Mouse (Mus musculus): ENCODE measurements around the gene Mylk. TPM values are rescaled to one million over a fixed set of nuclear protein-coding genes. Genes with fewer than 3 reads are reported as not detected.

Gene Mylk
- polyA plus RNA-seq, 1 experiment = not detected

- Histone ChIP-seq H3K9me3 (ENCODE audit: control insufficient read depth, low read length) (no peaks in the 10 kb centered on the region), H3K4me3 (replicated peaks) (no peak overlapping the region), H3K36me3 (ENCODE audit: control insufficient read depth) (peaks cover 40% of the 10 kb centered on the region), H3K4me1 (ENCODE audit: control insufficient read depth) (peaks cover 3% of the 10 kb centered on the region; the same call in 1 of the 2 replicates), H3K27me3 (ENCODE audit: control insufficient read depth) (no peaks in the 10 kb centered on the region)
- TF ChIP-seq TAL1 (IDR thresholded peaks at IDR 0.05; ENCODE audit: low read length) = no peak
- no peak for TF ChIP-seq GATA1 (IDR thresholded peaks at IDR 0.05; ENCODE audit: low read length)
These were observed 290.0 kb downstream of the Mylk start for GRCm38 (mm10) chr16:35034971-35035370.

- H3K36me3 ChIP-seq (ENCODE audit: control insufficient read depth) = peaks cover 42% of the 10 kb centered on the region
These were observed 291.7 kb downstream of the Mylk start for GRCm38 (mm10) chr16:35036754-35037153.

DNA sequence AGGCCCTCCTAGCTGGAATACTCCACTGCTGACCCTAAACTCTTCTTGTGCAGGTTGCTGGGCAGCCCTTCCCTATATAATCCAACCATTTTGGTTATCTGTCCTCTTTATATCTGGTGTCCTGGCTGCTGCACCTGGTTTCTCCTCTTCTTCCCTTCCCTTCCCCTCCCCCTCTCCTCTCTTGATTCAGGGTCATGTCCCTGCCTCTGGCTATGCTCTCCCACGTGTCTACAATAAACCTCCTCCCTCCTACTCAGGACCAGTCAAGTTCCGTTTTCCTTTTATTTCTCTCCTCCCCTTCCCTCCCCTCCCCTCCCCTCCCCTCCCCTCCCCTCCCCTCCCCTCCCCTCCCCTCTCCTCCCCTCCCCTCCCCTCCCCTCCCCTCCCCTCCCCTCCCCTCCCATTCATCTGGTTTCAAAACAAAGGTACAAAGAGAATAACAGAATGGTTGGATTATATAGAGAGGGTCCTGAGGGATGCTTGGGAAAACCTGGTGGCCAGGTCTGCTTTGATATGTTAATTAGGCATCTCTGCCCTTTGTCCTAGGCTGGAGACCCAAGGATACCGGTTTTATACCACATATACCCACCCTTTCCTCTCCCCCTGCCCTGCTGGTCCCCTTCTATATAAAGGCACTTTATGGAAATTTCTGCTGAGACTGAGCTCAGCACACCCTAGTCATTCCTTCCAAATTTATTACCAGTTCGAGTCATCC is 293.5 kb downstream of the Mylk start:
- Histone ChIP-seq H3K4me3 (replicated peaks) (no peak overlapping the region), H3K36me3 (ENCODE audit: control insufficient read depth) (peaks cover 35% of the 10 kb centered on the region), H3K9me3 (ENCODE audit: control insufficient read depth, low read length) (no peaks in the 10 kb centered on the region), H3K4me1 (ENCODE audit: control insufficient read depth) (peaks cover 3% of the 10 kb centered on the region; the same call in 1 of the 2 replicates), H3K27me3 (ENCODE audit: control insufficient read depth) (no peaks in the 10 kb centered on the region)
- TF ChIP-seq GATA1 (IDR thresholded peaks at IDR 0.05; ENCODE audit: low read length) (no peak), TAL1 (IDR thresholded peaks at IDR 0.05; ENCODE audit: low read length) (no peak)

More at GRCm38 (mm10) chr16:35036754-35037153, 291.7 kb downstream of the Mylk start:
- no peak overlapping the region for H3K4me3 ChIP-seq (replicated peaks)
- H3K4me1 ChIP-seq (ENCODE audit: control insufficient read depth) = peaks cover 3% of the 10 kb centered on the region; the same call in 1 of the 2 replicates
- no peaks in the 10 kb centered on the region for H3K9me3 ChIP-seq (ENCODE audit: control insufficient read depth, low read length)
- TF ChIP-seq GATA1 (IDR thresholded peaks at IDR 0.05; ENCODE audit: low read length) = no peak
- TF ChIP-seq TAL1 (IDR thresholded peaks at IDR 0.05; ENCODE audit: low read length) = no peak
- no peaks in the 10 kb centered on the region for H3K27me3 ChIP-seq (ENCODE audit: control insufficient read depth)

GRCm38 (mm10) chr16:35040154-35040553 is 295.1 kb downstream of the Mylk start:
- Histone ChIP-seq H3K9me3 (ENCODE audit: control insufficient read depth, low read length) (no peaks in the 10 kb centered on the region), H3K4me1 (ENCODE audit: control insufficient read depth) (peaks cover 3% of the 10 kb centered on the region; the same call in 1 of the 2 replicates), H3K36me3 (ENCODE audit: control insufficient read depth) (peaks cover 38% of the 10 kb centered on the region), H3K4me3 (replicated peaks) (no peak overlapping the region), H3K27me3 (ENCODE audit: control insufficient read depth) (no peaks in the 10 kb centered on the region)
- TF ChIP-seq GATA1 (IDR thresholded peaks at IDR 0.05; ENCODE audit: low read length) = no peak
- TF ChIP-seq TAL1 (IDR thresholded peaks at IDR 0.05; ENCODE audit: low read length) = no peak

- TF ChIP-seq TAL1 (IDR thresholded peaks at IDR 0.05; ENCODE audit: low read length) = no peak
- TF ChIP-seq GATA1 (IDR thresholded peaks at IDR 0.05; ENCODE audit: low read length) = no peak
- Histone ChIP-seq H3K9me3 (ENCODE audit: control insufficient read depth, low read length) (no peaks in the 10 kb centered on the region), H3K27me3 (ENCODE audit: control insufficient read depth) (no peaks in the 10 kb centered on the region), H3K36me3 (ENCODE audit: control insufficient read depth) (peaks cover 37% of the 10 kb centered on the region), H3K4me1 (ENCODE audit: control insufficient read depth) (peaks cover 3% of the 10 kb centered on the region; the same call in 1 of the 2 replicates), H3K4me3 (replicated peaks) (no peak overlapping the region)
These were observed 296.0 kb downstream of the Mylk start for GRCm38 (mm10) chr16:35041001-35041400.

- H3K4me1 ChIP-seq (ENCODE audit: control insufficient read depth) = peaks cover 13% of the 10 kb centered on the region
- no peaks in the 10 kb centered on the region for H3K9me3 ChIP-seq (ENCODE audit: control insufficient read depth, low read length)
- H3K36me3 ChIP-seq (ENCODE audit: control insufficient read depth) = peaks cover 27% of the 10 kb centered on the region
- H3K27me3 ChIP-seq (ENCODE audit: control insufficient read depth) = no peaks in the 10 kb centered on the region
- TF ChIP-seq GATA1 (IDR thresholded peaks at IDR 0.05; ENCODE audit: low read length) (no peak), TAL1 (IDR thresholded peaks at IDR 0.05; ENCODE audit: low read length) (no peak)
- H3K4me3 ChIP-seq (replicated peaks) = no peak overlapping the region
These were observed 301.2 kb downstream of the Mylk start for GRCm38 (mm10) chr16:35046081-35046775.

DNA sequence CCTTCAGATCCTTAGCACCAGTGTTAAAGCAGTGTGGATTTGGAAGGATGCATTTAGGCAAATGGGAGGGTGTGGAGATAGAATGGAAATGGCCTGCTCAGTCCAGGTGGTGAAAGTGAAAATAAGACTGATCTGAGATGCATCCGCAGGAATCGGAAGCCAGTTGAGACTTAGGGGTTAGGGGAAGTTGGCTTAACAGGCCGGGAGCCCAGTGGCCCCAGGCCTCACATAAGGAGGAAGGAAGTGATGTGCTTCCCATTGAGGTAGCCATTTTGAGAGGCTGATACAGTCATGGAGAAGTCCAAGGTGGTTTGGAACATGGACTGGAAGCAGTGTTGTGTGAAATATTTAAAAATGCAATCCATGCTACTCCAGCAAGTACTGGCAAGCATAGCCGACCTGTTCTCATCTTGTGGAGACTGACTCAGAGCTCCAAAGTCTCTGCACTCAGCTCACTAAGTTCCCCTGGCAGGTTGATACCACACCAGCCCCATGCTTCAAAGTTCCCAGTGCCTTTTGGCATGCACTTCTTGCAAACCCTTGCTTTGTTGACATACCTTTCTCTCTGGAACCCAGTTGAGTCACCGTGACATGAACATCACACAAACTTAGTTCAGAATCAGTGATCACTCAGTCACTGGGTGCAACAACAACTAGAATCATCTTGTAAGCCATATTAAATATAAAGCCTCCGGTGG is 302.4 kb downstream of the Mylk start:
- Histone ChIP-seq H3K9me3 (ENCODE audit: control insufficient read depth, low read length) (no peaks in the 10 kb centered on the region), H3K4me1 (ENCODE audit: control insufficient read depth) (peaks cover 19% of the 10 kb centered on the region), H3K27me3 (ENCODE audit: control insufficient read depth) (no peaks in the 10 kb centered on the region), H3K4me3 (replicated peaks) (no peak overlapping the region), H3K36me3 (ENCODE audit: control insufficient read depth) (peaks cover 26% of the 10 kb centered on the region)
- TF ChIP-seq TAL1 (IDR thresholded peaks at IDR 0.05; ENCODE audit: low read length) = no peak
- TF ChIP-seq GATA1 (IDR thresholded peaks at IDR 0.05; ENCODE audit: low read length) = no peak

DNA sequence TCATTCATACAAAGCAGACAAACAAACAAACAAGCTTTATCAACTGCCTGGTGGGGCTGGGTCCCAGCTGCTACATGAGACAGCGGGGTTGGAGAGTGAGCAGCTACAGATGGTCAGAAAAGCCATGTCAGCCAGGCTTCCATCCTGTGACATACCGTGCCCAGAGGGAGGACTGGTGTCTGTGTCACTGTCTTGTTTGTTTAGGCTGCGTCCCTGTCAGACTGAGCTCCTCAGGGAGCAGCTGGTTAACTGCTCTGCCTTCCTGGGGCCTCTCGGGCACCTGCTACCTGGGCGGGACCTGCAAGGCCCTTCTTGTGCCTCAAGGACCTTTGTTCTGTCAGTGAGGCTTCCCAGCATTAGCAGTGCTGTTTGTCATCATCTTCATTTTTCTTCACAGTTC is 306.1 kb downstream of the Mylk start:
- peaks cover 51% of the 10 kb centered on the region for H3K4me1 ChIP-seq (ENCODE audit: control insufficient read depth)
- H3K27me3 ChIP-seq (ENCODE audit: control insufficient read depth) = no peaks in the 10 kb centered on the region
- no peak for TF ChIP-seq GATA1 (IDR thresholded peaks at IDR 0.05; ENCODE audit: low read length)
- TF ChIP-seq TAL1 (IDR thresholded peaks at IDR 0.05; ENCODE audit: low read length) = no peak
- no peaks in the 10 kb centered on the region for H3K9me3 ChIP-seq (ENCODE audit: control insufficient read depth, low read length)
- H3K4me3 ChIP-seq (replicated peaks) = no peak overlapping the region
- peaks cover 27% of the 10 kb centered on the region for H3K36me3 ChIP-seq (ENCODE audit: control insufficient read depth)

Other genes with a start within 250 kb of the Mylk start
- 0.13 and 0.15 TPM in 2 replicates for gene Kalrn, start 171.7 kb upstream of the Mylk start, polyA plus RNA-seq (2012)
- not detected in 2 replicates for gene Ropn1, start 95.3 kb upstream of the Mylk start, polyA plus RNA-seq (2012)
- gene Ccdc14, start 54.6 kb upstream of the Mylk start, polyA plus RNA-seq (2012) = 0.01 and 0.02 TPM in 2 replicates

Measured in erythroblast, embryonic 14.5 days (primary cell).